Mouse (Mus musculus) megakaryocyte, embryonic 14.5 days (primary cell): ENCODE results near the gene Mrpl46. TPM values are rescaled to one million over a fixed set of nuclear protein-coding genes. Genes with fewer than 3 reads are reported as not detected.

ENCODE experiments used
- H3K27me3 ChIP-seq: replicated peaks from 2 replicates; pipeline ENCODE3; 2012; ENCODE audit warnings: inconsistent platforms
- H3K36me3 ChIP-seq: replicated peaks from 2 replicates; pipeline ENCODE3; 2012; ENCODE audit warnings: low read length, inconsistent platforms, mixed read lengths
- H3K4me1 ChIP-seq: 2 replicates; pipeline ENCODE4 v1.6.1; 2012; ENCODE audit warnings: inconsistent platforms
- H3K4me3 ChIP-seq: replicated peaks from 2 replicates; pipeline ENCODE3; 2012; ENCODE audit warnings: moderate library complexity, mild to moderate bottlenecking, inconsistent platforms
- H3K9me3 ChIP-seq: 2 replicates; pipeline ENCODE4 v1.6.1; 2012; ENCODE audit warnings: inconsistent platforms
- FLI1 ChIP-seq: IDR thresholded peaks from 2 replicates; pipeline ENCODE4 v1.6.1; 2012; ENCODE audit warnings: low read length, inconsistent platforms, mixed read lengths
- GATA1 ChIP-seq: IDR thresholded peaks from 3 replicates; pipeline ENCODE4 v1.6.1; 2012; ENCODE audit warnings: mixed read lengths, low read length, inconsistent platforms, borderline replicate concordance
- polyA plus RNA-seq: library from polyadenylated mRNA; stranded (reverse); fragments of >175 nt; gene quantifications from 2 replicates; pipeline ENCODE4 v1.2.3, GENCODE M21; 2012; ENCODE audit warnings: low replicate concordance; ENCODE audit not compliant: insufficient read depth

Gene Mrpl46
- polyA plus RNA-seq, 1 experiment: 14.3 TPM

DNA sequence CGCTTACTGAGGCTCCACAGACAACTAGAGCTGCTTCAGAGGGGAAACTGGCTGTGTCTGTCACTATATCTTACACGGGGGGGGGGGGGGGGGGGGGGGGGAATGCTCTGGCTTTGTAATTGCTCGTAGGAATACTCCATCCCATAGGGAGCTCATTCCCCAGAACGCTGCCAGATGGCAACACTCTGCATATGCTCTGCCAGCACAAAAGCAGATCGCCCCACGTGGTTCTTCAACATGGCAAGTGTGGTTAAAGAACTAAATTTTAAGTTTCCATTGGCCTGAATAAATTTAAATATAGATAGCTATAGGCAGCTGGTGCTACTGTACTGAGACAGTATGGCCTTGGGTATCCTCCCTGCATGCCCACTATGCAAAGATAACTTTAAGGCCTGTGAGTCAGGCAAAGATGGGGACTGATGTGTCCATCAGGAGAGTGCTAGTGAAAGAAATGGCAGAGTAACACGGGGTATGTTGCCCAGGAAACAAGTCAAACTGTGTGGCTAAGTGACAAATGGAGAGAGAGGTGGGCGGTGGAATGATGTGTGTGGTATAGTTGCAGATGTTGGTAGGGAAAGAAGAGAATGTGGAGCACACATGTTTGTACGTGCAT lies 14.6 kb upstream of the Mrpl46 start:
- H3K9me3 ChIP-seq: no peaks in the 10 kb centered on the region
- H3K4me1 ChIP-seq: peaks cover 93% of the 10 kb centered on the region
- no peaks in the 10 kb centered on the region for H3K27me3 ChIP-seq
- peaks cover 31% of the 10 kb centered on the region for H3K36me3 ChIP-seq
- TF ChIP-seq FLI1 (no peak), GATA1 (no peak)
- peak overlapping the region; percentile 56 for H3K4me3 ChIP-seq

DNA sequence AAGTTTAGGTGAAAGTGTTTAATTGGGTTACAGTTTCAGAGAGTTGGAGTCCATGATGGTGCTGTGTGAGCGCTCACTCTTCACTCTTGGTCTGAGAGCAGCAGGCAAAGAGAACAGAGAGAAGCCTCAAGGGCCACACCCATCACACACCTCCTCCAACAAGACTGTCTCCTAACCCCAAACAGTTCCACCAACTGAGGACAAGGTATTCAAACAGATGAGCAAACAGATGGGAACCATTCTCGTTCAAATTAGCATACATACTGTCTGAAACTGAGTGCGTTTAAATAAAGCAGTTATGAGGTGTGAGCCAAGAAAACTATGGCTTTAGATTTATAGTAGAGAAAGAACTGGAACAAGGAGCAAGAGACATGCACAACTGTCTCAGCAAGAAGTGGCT lies 13.3 kb upstream of the Mrpl46 start:
- no peak overlapping the region for H3K4me3 ChIP-seq
- no peaks in the 10 kb centered on the region for H3K27me3 ChIP-seq
- H3K9me3 ChIP-seq: no peaks in the 10 kb centered on the region
- H3K36me3 ChIP-seq: peaks cover 43% of the 10 kb centered on the region
- peaks cover 99% of the 10 kb centered on the region for H3K4me1 ChIP-seq
- TF ChIP-seq FLI1: no peak
- TF ChIP-seq GATA1: no peak

DNA sequence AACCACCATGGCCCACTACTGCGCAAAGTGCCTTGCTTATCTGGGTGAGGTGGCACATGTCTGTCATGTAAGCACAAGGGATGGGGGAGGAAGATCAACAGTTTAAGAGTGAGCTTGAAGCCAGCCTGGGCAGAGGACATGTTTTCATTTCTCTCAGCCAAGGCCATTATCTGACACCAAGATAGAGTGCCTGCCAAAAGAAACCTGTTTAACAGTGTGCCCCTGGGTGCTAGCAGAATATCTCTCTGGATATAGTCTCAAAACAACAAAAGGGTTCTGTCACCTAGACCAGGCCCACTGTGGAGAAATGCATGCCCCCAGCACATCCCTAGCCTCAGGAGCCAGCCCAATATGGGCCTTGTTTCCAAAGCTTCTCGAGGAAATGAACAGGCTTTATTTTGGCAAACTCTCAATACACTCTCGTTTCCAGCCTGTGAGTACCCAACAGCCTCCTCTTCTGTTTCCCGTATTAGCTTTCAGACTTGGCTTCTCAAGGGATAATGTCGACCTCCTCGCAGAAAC lies 11.3 kb upstream of the Mrpl46 start:
- Histone ChIP-seq H3K27me3 (no peaks in the 10 kb centered on the region), H3K4me3 (peak overlapping the region; percentile 71), H3K9me3 (no peaks in the 10 kb centered on the region), H3K4me1 (peaks cover 96% of the 10 kb centered on the region), H3K36me3 (peaks cover 62% of the 10 kb centered on the region)
- TF ChIP-seq GATA1 (no peak), FLI1 (no peak)

GRCm38 (mm10) chr7:78793895-78794570 lies 10.7 kb upstream of the Mrpl46 start:
- TF ChIP-seq FLI1: no peak
- TF ChIP-seq GATA1: no peak
- peaks cover 68% of the 10 kb centered on the region for H3K36me3 ChIP-seq
- H3K9me3 ChIP-seq: no peaks in the 10 kb centered on the region
- H3K27me3 ChIP-seq: no peaks in the 10 kb centered on the region
- peak overlapping the region; percentile 71 for H3K4me3 ChIP-seq
- H3K4me1 ChIP-seq: peaks cover 94% of the 10 kb centered on the region

GRCm38 (mm10) chr7:78791359-78792222 lies 8.3 kb upstream of the Mrpl46 start:
- H3K4me1 ChIP-seq: peaks cover 93% of the 10 kb centered on the region
- TF ChIP-seq FLI1 (no peak), GATA1 (no peak)
- no peaks in the 10 kb centered on the region for H3K27me3 ChIP-seq
- H3K36me3 ChIP-seq: peaks cover 80% of the 10 kb centered on the region
- H3K9me3 ChIP-seq: no peaks in the 10 kb centered on the region
- H3K4me3 ChIP-seq: peak overlapping the region; percentile 15

GRCm38 (mm10) chr7:78787793-78788380 lies 4.6 kb upstream of the Mrpl46 start:
- no peaks in the 10 kb centered on the region for H3K27me3 ChIP-seq
- peaks cover 88% of the 10 kb centered on the region for H3K4me1 ChIP-seq
- TF ChIP-seq FLI1 (no peak), GATA1 (no peak)
- H3K36me3 ChIP-seq: peaks cover 71% of the 10 kb centered on the region
- H3K4me3 ChIP-seq: peak overlapping the region; percentile 72
- H3K9me3 ChIP-seq: no peaks in the 10 kb centered on the region

- H3K4me1 ChIP-seq: peaks cover 83% of the 10 kb centered on the region
- no peaks in the 10 kb centered on the region for H3K27me3 ChIP-seq
- H3K4me3 ChIP-seq: peak overlapping the region; percentile 53
- H3K36me3 ChIP-seq: peaks cover 57% of the 10 kb centered on the region
- no peaks in the 10 kb centered on the region for H3K9me3 ChIP-seq
- TF ChIP-seq GATA1: no peak
- TF ChIP-seq FLI1: no peak
Measured at GRCm38 (mm10) chr7:78785906-78786305, 2.6 kb upstream of the Mrpl46 start.

- TF ChIP-seq GATA1 (no peak), FLI1 (no peak)
- H3K4me3 ChIP-seq: no peak overlapping the region
- peaks cover 18% of the 10 kb centered on the region for H3K4me1 ChIP-seq
- no peaks in the 10 kb centered on the region for H3K27me3 ChIP-seq
- no peaks in the 10 kb centered on the region for H3K9me3 ChIP-seq
- peaks cover 74% of the 10 kb centered on the region for H3K36me3 ChIP-seq
Measured at GRCm38 (mm10) chr7:78778741-78779140, 4.6 kb downstream of the Mrpl46 start.

- Histone ChIP-seq H3K4me1 (peaks cover 10% of the 10 kb centered on the region; the same call in 1 of the 2 replicates), H3K36me3 (peaks cover 35% of the 10 kb centered on the region), H3K9me3 (peaks cover 9% of the 10 kb centered on the region), H3K4me3 (no peak overlapping the region), H3K27me3 (peaks cover 13% of the 10 kb centered on the region)
- no peak for TF ChIP-seq GATA1
- TF ChIP-seq FLI1: no peak
Measured at GRCm38 (mm10) chr7:78770936-78771335, 12.4 kb downstream of the Mrpl46 start.
